Mouse (Mus musculus): ENCODE data around the gene Gtf3c6. TPM values are rescaled to one million over a fixed set of nuclear protein-coding genes. Genes with fewer than 3 reads are reported as not detected.
A peak's percentile ranks its signal among the peaks of the same experiment; 100 is the strongest.

The Gtf3c6 gene
- total and polyA plus RNA-seq, 2 experiments from 2014 or later, result 41.9 to 55.0 TPM

GRCm38 (mm10) chr10:40212443-40213169, 45.3 kb downstream of the Gtf3c6 start:
- H3K27me3 ChIP-seq (ENCODE audit: insufficient read depth, low read length), result no peaks in the 10 kb centered on the region
- 42% methylated on average over 13 of the region's 13 CpGs for WGBS
- peak; percentile 89 for ATAC-seq
- peak; percentile 88 for DNase-seq
- no peak overlapping the region for H3K4me3 ChIP-seq (ENCODE audit: low read depth, low read length)
- H3K4me2 ChIP-seq (ENCODE audit: low read depth), result no peak overlapping the region
- TF ChIP-seq CTCF (IDR thresholded peaks at IDR 0.05; ENCODE audit: low read depth), result peak; percentile 94
- H3K9ac ChIP-seq, result no peak overlapping the region
- no peaks in the 10 kb centered on the region for H3K4me1 ChIP-seq (ENCODE audit: insufficient read depth)
- H3K36me3 ChIP-seq (ENCODE audit: insufficient read depth), result no peaks in the 10 kb centered on the region
- no peaks in the 10 kb centered on the region for H3K9me3 ChIP-seq (ENCODE audit: low read length)
- no peak overlapping the region for H3K27ac ChIP-seq (ENCODE audit: low read depth, low read length)

Other genes with a start within 250 kb of the Gtf3c6 start
- 0.15 and 0.62 TPM in 2 replicates for gene Mfsd4b1, start 232.8 kb downstream of the Gtf3c6 start, total RNA-seq (2014; rRNA removed)
- gene Mfsd4b1, start 232.8 kb downstream of the Gtf3c6 start, polyA plus RNA-seq (2015; fragmentation: Nextera tagmentation; extraction: Ambion mirVana), result 0.21 and 0.94 TPM in 2 replicates
- gene Slc16a10, start 115.8 kb downstream of the Gtf3c6 start, total RNA-seq (2014; rRNA removed), result 1.7 and 2.5 TPM in 2 replicates
- gene Slc16a10, start 115.8 kb downstream of the Gtf3c6 start, polyA plus RNA-seq (2015; fragmentation: Nextera tagmentation; extraction: Ambion mirVana), result 1.3 and 1.5 TPM in 2 replicates
- gene Rpf2, start 11.1 kb downstream of the Gtf3c6 start, total RNA-seq (2014; rRNA removed), result 39.9 and 43.9 TPM in 2 replicates
- gene Rpf2, start 11.1 kb downstream of the Gtf3c6 start, polyA plus RNA-seq (2015; fragmentation: Nextera tagmentation; extraction: Ambion mirVana), result 66.7 and 74.3 TPM in 2 replicates
- 73.9 and 75.1 TPM in 2 replicates for gene Amd1, start 44.1 kb upstream of the Gtf3c6 start, total RNA-seq (2014; rRNA removed)
- 35.0 and 38.0 TPM in 2 replicates for gene Amd1, start 44.1 kb upstream of the Gtf3c6 start, polyA plus RNA-seq (2015; fragmentation: Nextera tagmentation; extraction: Ambion mirVana)
- gene Cdk19, start 81.5 kb upstream of the Gtf3c6 start, total RNA-seq (2014; rRNA removed), result 33.7 and 37.5 TPM in 2 replicates
- gene Cdk19, start 81.5 kb upstream of the Gtf3c6 start, polyA plus RNA-seq (2015; fragmentation: Nextera tagmentation; extraction: Ambion mirVana), result 11.0 and 11.5 TPM in 2 replicates